Mouse (Mus musculus) gastrocnemius, postnatal 14 days (tissue): ENCODE results near the gene Ifitm5. TPM values are rescaled to one million over a fixed set of nuclear protein-coding genes. Genes with fewer than 3 reads are reported as not detected.

Experiments used
- DNase-seq: peaks from one replicate; pipeline ENCODE4 v3.0.0; 2021; ENCODE audit warnings: mixed read lengths
- intact Hi-C: fragments of 180-260 bp; cut with DNase I; formaldehyde crosslinking; loops from one replicate; pipeline ENCODE4 v1.15.1; 2025; ENCODE audit warnings: low total_unique reads
- total RNA-seq, 2 experiments: library from RNA; stranded (reverse); gene quantifications; 2 replicates each; pipeline ENCODE4 v1.2.3; 2021

Ifitm5 gene
- total RNA-seq, 2 experiments from 2014 or later = not detected

GRCm38 (mm10) chr7:140967862-140968591 is 17.9 kb upstream of the Ifitm5 start:
- intact Hi-C loops = no loop called here
- DNase-seq = no peak

GRCm38 (mm10) chr7:140966921-140967320 is 16.8 kb upstream of the Ifitm5 start, which contains the start of gene Ifitm1:
Gene Ifitm1 (plus strand): TSS chr7:140967221.
- no peak for DNase-seq
- intact Hi-C loops = no loop called here

GRCm38 (mm10) chr7:140962733-140963132 is 12.6 kb upstream of the Ifitm5 start:
- no peak for DNase-seq
- intact Hi-C loops = loop anchor here (5.0 kb wide), 1 partner anchor 85 kb away; no protein-coding TSS in a partner anchor

GRCm38 (mm10) chr7:140961416-140961815 is 11.3 kb upstream of the Ifitm5 start:
- DNase-seq = no peak
- intact Hi-C loops = loop anchor here (5.0 kb wide), 1 partner anchor 86 kb away; no protein-coding TSS in a partner anchor

GRCm38 (mm10) chr7:140960026-140960425 is 9.9 kb upstream of the Ifitm5 start:
- intact Hi-C loops = loop anchor here (5.0 kb wide), 1 partner anchor 87 kb away; no protein-coding TSS in a partner anchor
- no peak for DNase-seq

GRCm38 (mm10) chr7:140959181-140959901 is 9.2 kb upstream of the Ifitm5 start:
- DNase-seq = peak; percentile 33
- intact Hi-C loops = no loop called here

- no peak for DNase-seq
- intact Hi-C loops = no loop called here
These were observed 6.4 kb upstream of the Ifitm5 start for GRCm38 (mm10) chr7:140956556-140956869.

- peak; percentile 85 for DNase-seq
- intact Hi-C loops = no loop called here
These were observed 5.9 kb upstream of the Ifitm5 start, which contains the start of the genes Gm45717 and Ifitm2 for GRCm38 (mm10) chr7:140955758-140956555. Gene Gm45717 (minus strand): TSS chr7:140955937. Gene Ifitm2 (minus strand): TSS chr7:140955987.

- DNase-seq = no peak
- intact Hi-C loops = no loop called here
These were observed 5.3 kb upstream of the Ifitm5 start for GRCm38 (mm10) chr7:140955342-140955741.

GRCm38 (mm10) chr7:140954733-140955071 is 4.6 kb upstream of the Ifitm5 start:
- DNase-seq = no peak
- intact Hi-C loops = no loop called here

GRCm38 (mm10) chr7:140953800-140954732 is 4.0 kb upstream of the Ifitm5 start:
- DNase-seq = no peak
- intact Hi-C loops = no loop called here

- DNase-seq = no peak
- intact Hi-C loops = no loop called here
These were observed 3.0 kb upstream of the Ifitm5 start for GRCm38 (mm10) chr7:140953133-140953532.

- intact Hi-C loops = no loop called here
These were observed 2.4 kb upstream of the Ifitm5 start for GRCm38 (mm10) chr7:140952441-140952840.

GRCm38 (mm10) chr7:140951765-140952164 is 1.7 kb upstream of the Ifitm5 start:
- DNase-seq = no peak
- intact Hi-C loops = no loop called here

More at GRCm38 (mm10) chr7:140952441-140952840, 2.4 kb upstream of the Ifitm5 start:
- DNase-seq = no peak

- DNase-seq = peak; percentile 48
- intact Hi-C loops = no loop called here
These were observed 960 bp upstream of the Ifitm5 start for GRCm38 (mm10) chr7:140951051-140951450.

- no peak for DNase-seq
- intact Hi-C loops = no loop called here
These were observed 836 bp downstream of the Ifitm5 start for GRCm38 (mm10) chr7:140949255-140949654.

- intact Hi-C loops = no loop called here
- DNase-seq = no peak
These were observed 1.9 kb downstream of the Ifitm5 start for GRCm38 (mm10) chr7:140948161-140948560.

GRCm38 (mm10) chr7:140946980-140947379 is 3.1 kb downstream of the Ifitm5 start:
- intact Hi-C loops = no loop called here
- no peak for DNase-seq

- DNase-seq = no peak
- intact Hi-C loops = no loop called here
These were observed 3.8 kb downstream of the Ifitm5 start for GRCm38 (mm10) chr7:140946311-140946710.
